Mouse (Mus musculus) gastrocnemius, postnatal 25 days (tissue): ENCODE data around the gene Iqgap2. TPM values are rescaled to one million over a fixed set of nuclear protein-coding genes. Genes with fewer than 3 reads are reported as not detected.

Source experiments
- DNase-seq: peaks from one replicate; pipeline ENCODE4 v3.0.0; 2022
- total RNA-seq, 2 experiments: library from RNA; stranded (reverse); gene quantifications; 1 replicate in 1 of 2; 2 replicates in 1 of 2; pipeline ENCODE4 v1.2.3; 2021

Gene Iqgap2
- total RNA-seq, 2 experiments from 2014 or later, result 1.5 to 2.0 TPM

DNA sequence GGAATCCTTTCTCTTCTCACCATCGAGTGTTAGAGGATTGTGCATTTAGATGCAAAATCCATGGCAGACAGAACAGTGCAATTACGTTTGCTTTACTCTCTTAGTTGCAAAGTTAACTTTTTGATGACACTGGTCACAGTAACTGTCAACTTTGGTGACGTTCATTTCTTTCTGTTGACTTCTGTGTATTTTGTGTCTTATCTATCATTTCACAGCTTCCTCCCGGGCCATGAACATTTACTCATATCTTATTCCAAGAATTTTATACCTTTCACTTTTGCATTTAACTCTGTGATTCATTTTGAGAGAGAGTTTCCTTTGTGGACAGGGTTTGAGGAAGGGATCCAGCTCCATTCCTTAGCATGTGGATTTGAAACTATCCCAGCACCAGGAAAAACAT is 238.0 kb downstream of the Iqgap2 start:
- DNase-seq, result no peak

DNA sequence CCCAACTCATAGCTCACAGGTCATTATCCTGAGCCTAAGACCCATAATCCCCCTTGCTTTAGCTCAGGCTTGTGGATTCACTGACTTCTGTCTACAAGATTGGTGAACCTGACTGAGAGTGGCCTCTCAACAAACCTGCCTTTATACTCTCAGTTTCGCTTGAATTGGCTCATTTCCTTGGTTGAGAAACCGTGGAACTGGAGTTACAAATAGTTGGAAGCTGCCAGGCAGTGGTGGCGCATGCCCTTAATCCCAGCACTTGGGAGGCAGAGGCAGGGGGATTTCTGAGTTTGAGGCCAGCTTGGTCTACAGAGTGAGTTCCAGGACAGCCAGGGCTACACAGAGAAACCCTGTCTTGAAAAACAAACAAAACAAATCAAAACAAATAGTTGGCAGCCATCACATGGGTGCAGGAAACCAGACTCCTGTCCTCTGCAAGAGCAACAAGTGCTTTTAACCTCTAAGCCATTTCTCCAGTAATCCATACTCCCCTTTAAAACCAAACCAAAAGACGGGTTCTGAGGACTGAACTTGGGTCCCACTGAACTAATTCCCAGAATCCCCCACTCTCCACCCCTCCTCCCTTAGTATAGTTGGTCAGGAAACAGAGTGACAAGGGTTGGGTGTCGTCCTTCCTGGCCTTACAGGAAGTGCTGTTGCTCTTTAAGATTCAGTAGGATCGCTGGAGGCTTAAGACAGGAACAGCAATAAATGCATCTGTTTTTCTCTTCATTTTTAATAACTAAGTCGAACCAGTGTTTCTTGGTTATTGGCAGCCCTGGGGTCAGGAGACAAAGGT is 239.7 kb downstream of the Iqgap2 start:
- DNase-seq, result no peak

DNA sequence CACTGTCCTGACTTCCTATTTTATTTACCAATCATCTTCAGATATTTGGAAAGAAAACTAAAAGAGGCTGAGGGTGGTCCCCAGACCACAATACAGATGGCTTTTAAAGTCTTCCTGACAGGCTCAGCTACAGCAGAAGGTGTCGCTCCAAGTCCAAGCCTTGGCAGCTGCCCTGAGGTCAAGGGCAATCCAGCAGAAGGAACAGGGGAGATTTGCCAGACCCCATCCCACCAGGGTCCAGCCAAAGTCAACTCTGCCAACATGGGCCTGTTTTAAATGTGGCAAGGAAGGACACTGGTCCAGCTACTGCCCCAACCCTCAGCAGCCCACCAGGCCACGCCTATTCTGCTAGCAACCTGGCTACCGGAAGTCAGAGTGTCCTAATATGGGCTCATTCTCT is 241.8 kb downstream of the Iqgap2 start:
- no peak for DNase-seq

DNA sequence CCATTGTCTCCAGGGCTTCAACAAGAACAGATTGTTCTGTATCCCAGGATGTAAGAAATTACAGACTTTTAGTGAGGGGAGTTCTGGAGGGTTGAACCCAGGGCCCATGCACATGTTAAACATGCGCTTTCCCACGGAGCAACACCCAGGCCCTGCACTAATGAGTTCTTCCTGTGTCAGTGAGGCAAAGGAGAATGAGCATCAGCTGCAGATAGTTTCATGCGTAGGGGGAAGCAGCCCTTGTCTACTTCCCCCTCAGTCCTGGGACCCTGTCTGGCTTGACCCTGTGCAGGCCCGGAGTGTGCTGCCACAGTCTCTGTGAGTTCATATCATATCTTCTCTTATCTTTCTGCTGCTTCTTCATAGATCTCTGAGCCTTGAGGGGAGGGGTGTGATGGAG is 244.5 kb downstream of the Iqgap2 start:
- DNase-seq, result no peak

DNA sequence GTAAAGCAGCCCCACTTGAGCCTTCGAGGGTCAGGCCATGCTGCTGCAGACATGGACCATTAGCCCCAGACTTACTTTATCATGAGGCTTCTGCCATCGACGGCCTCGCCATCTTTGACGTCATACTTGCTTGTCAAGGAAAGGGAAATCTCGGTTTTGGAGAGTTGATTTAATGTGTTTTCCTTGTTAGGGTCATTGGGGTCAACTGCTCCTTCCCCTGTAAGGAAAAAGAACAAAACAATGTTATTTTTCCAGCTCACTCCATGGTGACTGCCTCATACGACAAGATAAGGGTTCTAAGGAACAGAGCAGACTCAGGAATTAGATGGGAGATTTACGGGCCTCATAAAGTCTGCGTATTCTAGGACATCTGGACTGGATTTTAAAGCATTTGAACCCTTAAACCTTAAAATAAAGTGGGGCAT is 245.0 kb downstream of the Iqgap2 start:
- no peak for DNase-seq

DNA sequence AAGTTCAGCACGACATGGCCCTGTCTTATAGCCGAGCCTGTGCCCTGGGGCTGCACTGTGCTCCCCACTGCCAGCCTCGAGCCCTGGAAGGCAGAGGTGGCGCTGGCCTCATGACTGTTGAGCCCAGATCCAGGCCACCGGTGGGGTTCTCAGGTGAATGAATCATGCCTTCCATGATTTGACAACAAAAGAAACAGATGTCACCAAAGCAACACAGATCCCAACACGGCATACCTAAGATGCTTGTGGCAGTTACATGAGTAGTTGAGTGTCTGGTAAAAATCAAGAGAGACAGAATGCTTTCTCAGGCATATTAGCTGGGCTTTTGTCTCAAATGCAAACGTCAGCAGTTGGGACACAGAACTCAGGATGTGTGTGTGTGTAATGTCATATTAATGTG is 248.0 kb downstream of the Iqgap2 start:
- DNase-seq, result no peak

DNA sequence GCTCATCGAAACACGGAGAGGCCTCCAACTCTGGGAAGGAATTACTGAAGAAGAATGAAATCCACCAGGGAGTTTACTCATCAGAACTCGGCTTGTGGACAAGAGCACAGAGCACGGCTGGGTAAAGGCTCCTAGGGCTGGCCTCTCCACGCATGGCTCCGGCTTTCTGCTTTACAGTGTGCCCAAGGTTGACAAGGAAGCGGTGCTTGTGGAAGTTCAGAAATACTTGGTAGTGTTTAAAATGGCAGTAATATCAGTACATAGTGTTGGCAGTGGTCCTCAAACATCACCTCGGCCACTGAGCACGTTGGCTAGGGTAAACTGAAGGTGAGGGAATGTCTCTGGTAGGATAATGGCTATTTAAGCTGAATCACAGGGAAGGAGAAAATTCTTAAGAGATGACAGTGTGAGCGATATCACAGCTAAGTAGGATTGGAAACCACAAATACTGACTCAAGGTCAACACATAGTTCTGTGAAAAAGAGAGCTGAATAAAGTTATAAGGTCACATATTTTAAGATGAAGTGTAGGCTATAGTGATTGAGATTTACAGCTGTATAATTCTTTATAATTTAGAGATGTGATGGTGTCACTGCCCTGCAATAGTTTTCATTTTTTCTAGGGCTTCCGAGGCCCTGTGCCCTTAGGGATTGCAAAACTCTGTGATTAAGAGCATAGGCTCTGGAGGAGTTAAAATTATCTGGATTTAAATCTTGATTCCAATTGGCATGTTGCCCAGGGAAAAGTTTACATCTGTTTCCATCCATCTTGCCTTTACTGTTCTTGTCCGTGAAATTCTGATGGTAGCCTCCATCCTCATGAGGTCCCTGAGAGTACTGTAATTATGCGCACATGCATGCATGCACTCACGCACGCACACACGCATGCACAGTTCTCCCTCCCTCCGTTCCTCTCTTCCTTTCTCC is 250.4 kb downstream of the Iqgap2 start:
- DNase-seq, result no peak

DNA sequence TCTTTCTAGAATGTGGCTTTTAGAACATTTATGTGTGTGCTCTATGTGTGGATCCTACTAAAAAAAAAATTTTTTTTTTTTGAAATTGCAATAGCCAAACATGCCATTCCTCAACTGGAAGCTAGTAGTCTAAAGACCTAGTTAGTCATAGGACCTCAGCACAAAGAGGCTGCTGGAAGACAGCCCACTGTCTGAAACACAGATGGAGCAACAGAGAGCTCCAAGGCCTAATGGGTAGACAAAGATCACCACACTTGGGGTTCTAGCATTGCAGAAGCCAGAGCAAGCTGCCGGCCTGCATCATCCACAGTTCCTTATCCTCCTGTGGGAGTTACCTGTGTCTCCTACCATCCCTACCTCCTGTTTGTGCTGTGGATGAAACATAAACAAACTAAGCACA is 251.3 kb downstream of the Iqgap2 start:
- DNase-seq, result no peak

DNA sequence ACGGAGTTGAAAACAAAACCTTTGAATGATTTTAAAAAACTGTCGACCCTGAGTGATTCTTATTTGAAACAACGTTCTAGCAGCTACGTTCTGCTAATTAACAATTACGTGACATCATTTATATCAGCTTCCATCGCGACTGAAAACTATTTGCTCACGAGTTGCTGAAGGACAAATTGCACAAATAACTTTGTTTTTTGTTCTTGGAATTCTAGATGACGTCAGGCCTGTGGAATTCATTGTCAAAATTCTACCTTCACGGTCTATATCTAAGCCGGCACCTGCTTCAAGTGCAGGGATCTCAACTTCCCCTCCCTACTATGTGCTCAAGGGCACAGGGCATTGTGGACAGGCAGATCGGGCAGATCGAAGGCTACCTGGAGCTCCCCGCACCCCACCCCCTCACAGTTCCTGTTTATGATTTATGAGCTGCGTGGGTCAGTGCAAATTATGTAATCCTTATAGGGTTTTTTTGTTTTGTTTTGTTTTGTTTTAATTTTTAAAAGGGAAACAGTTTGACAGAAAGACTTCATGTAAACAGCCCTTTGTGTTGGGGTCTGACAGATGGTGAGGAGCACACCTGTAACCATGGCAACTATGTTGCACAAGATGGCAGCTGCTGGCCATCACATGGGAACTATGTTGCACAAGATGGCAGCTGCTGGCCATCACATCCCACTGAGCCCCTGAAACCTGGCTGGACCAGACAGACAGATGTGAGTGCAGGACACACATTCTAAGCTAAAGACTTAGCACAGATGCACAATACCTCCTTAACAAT is 252.2 kb downstream of the Iqgap2 start:
- no peak for DNase-seq

DNA sequence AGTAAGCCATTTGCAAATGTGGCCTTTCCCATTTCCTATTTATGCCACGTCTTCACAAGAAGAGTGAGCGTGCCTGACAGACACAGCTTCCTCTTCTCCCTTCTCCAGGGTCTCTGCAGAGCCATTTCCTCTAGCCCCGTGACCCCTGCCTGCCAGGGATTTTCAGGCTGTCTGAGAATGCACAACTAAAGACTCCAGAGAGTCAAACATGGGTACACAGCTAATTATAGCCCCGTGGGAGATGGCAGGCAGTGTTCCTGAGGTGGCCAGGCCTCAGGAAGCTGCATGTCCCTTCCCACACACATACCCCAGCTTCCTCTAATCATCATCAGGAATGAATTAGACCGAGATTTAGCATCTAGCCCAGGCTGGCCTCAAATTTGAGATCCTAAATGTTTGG is 252.8 kb downstream of the Iqgap2 start:
- no peak for DNase-seq

DNA sequence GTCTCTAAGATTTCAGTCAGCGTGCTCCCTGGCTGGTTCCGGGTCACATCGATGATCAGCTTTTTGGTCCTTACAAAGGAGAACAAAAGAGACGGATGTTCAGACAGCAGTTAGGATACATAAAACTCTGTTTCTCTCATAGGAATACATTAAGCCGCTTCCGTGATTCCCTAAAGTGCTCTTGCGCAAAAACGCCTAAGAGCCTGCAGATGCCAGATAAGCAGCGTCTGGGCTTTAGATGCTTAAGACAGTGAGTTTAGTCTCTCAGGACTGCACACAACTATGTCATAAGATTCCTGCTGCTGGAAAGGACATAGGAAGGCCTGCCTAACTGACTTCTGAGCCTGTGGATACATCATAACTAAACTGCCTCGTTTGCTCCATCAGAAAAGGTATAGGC is 254.0 kb downstream of the Iqgap2 start:
- DNase-seq, result no peak

DNA sequence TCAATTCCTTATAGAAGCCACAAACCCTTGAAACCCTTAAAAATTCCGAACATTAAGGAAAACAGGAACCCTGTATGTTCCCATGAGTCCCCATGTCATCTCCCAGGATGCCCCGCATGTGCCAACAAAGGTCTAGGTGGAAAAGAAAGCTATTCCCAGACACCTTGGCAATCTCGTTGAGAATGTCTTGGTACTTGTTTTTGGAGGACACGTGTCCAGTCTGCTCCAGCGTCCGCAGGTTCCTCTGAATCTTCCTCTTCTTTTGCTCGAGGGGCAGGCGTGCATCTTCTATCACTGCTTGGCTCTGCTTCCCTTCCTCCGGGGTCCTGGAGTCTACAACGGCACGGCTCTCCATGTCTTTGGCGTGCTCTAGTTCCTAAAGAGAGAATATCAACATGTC is 256.4 kb downstream of the Iqgap2 start:
- DNase-seq, result no peak

DNA sequence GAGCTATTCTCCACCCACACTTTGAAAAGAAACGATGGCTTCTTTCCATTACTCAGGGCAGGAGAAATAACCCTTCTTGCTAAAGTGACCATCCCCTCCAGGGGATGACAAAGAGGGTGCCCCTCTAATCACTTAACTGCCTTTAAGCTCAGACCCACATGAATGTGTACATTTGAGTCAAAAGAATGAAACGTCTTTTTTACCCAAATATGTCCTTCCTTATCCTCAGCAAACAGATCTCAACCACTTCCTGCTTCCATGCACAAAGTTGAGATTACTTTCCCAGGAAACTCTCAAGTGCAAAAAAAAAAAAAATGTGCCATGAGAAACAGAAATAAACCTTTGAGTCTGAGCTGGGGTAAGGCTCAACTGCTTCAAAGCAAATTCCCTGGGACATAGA is 257.3 kb downstream of the Iqgap2 start:
- DNase-seq, result no peak

DNA sequence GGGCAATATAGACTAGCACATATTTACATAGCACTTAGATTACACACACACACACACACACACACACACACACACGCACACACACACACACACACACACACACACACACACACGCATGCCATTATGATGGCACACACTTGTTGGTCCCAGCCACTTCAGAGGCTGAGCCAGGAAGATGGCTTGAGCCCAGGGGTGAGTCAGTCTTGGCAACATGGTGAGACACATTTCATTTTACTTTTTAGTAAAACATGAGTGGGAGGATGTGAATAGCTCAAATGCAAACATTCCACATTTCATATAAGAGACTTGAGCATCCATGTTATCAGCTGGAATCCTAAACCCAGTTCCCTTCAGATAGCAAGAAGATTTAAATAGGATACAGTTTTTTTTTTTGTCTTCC is 258.3 kb downstream of the Iqgap2 start:
- no peak for DNase-seq

DNA sequence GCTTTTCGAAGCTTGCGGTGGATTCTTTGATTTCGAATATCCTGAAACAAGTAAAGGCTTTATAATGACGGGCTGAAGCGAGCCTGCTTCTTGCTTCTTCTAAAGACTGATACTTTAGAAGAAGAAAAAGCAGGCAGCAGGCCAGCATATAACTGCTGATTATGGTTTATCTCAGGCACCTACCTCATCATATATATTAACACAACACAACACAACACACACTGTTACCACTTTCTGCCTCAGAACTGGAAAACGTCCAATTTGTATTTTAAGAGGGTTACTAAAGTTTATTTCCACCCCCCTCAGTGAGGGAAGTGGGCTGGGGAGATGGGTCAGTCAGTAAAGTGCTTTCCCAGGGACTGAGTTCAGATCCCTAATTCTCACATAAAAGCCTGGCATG is 259.6 kb downstream of the Iqgap2 start:
- DNase-seq, result no peak

DNA sequence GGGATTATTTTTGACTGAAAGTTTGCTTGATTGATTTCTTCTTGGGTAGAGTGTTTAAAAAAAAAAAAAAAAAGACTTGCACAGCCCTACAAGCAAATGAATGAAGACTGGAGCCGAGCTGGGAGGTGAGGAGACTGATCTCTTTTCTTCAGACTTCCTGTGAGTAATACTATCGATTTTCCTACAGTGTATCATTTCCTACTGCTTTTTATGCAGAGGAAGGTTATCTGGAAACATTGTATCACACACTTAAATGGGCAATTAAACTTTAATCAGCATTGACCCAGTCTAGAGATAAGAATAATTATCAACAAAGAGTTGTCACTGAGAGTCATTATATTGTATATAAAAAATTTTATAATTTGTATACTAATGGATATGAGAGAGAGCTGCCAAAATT is 261.0 kb downstream of the Iqgap2 start:
- no peak for DNase-seq

DNA sequence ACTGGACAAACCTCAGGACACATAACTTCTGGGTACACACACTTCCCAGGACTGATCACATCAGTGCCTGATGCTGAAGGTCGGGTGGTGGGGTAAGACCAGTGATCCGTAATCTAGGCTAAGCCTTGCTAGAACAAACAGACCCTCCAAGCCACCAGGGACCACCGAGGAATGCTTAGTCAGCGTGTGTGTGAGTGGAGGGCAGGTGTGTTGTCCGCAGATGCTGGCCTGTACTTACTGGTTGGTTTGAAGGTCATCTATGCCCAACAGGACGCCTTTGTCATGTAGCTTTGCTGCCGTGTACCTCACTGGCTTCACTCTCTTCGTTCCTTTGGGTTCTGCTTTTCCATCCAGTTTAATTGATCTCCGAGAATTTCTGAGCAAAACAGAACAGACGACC is 262.0 kb downstream of the Iqgap2 start:
- DNase-seq, result no peak

DNA sequence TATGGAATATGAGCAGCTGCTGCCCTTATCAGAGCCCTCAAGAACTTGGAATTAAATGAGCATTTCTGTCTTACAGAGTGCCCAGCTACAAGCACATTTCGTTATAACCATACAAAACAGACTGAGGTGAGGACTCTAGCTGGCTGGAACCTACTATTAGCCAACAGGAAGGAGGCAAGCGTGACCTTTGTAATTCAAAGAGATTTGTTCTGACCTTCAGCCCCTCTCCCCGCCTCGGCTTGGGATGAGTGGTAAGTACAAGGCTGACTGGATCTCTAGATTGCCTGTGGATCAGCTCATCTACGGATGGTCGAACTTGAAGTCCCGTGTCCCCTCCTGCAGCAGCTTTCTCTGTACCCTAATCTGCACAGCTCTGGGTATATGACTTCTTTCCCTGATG is 265.0 kb downstream of the Iqgap2 start:
- no peak for DNase-seq

DNA sequence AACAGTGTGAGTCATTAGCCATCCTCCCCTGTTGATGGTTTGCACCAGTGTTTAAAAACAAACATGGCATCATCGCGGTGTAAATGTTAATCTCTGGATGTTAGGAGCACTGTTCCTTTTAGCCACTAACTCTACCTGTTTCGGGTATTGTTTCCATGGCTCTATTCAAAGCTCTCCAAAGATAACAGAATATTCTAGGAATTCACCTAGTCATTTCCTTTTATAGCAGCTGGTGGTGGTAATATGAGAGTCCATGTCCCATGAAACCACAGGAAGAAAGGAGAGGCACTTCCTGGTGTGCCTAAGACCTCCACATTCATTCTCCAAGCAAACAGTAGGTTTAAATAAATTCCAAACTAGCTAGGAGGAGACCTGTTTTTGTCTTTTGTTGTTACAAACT is 268.7 kb downstream of the Iqgap2 start:
- DNase-seq, result no peak

DNA sequence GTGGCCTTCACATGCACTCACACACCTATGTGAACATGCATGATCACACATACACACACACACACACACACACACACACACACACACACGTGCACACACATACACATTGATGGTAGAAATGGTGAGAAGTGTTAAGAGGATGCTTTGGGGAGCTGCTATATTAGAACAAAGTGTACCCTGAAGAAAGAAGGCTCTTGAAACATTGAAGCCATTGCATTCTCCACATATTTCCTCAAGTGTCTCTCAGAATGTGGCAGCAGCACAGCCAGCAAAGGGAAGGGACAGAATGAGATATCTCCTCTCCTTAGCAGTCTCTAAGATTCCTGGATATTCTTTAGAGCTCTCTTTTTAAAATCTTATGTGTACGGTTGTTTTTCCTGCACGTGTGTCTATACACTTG is 270.2 kb downstream of the Iqgap2 start:
- no peak for DNase-seq

DNA sequence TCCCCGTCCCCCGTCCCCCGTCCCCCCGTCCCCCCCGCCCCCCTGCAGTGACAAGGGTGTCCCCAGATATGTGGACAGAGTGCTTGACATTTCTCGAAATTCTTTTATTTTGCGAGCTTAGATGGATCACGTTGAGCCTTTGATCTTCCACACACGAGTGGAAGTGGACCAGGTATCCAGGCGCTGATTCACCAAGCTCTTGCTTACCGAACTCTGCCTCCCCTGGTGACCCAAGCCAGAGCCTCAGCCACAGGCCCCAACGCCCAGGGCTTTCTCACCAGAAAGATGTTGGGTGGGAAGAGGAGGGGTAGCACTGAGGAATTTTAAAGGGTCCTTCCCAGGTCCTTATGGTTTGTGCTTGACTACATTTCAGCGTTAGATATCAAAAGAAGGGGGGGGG is 272.9 kb downstream of the Iqgap2 start:
- no peak for DNase-seq

DNA sequence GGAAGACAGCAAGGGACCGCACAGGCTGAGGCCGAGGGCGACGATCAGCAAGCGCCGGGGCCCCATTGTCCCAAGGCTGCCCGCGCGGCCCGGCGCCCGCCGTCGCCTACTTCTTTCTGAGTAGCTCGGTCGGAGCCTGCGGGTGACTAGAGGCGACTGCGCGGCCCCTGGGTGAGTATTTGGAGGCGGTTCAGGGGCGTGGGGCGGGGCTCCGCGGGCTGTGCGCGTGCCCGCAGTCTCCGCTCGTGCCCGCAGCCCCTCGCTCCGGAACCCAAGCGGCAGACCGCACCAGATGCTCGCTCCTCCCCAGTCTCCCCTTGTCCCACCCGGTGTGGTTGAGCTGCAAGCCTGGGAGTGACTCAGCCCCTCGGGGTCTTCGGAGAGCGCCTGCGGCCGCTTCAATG is 273.4 kb downstream of the Iqgap2 start, which contains the start of gene F2r:
TSS of gene F2r (minus strand) at position 179 of the 404 bp plus-strand sequence.
- peak; percentile 82 for DNase-seq
